Mouse (Mus musculus) heart, embryonic 14.5 days (tissue): ENCODE results near the gene Slc43a2. TPM values are rescaled to one million over a fixed set of nuclear protein-coding genes. Genes with fewer than 3 reads are reported as not detected.
"Not testable (repeated sequence)": the region's sequence is repeated elsewhere in the genome, so short reads cannot be mapped to it uniquely, and the experiment has no call there.

ENCODE experiments used
- ATAC-seq: fragments of 200-750 bp; cut with Nextera tagmentation; 2 replicates; pipeline ENCODE4 v1.8.0; 2017; ENCODE audit warnings: low read depth, moderate TSS enrichment; ENCODE audit not compliant: insufficient number of reproducible peaks, insufficient read depth, low FRiP score
- H3K27ac ChIP-seq, 2 experiments: fragments of 200-500 bp in 1 of 2; fragments of 300-500 bp in 1 of 2; sonication (generic) in 1 of 2; replicated peaks in 1 of 2; 2 replicates each; pipeline ENCODE4 v1.5.1; 2012 to 2014; ENCODE audit warnings: low read depth in 2 of 2, low read length in 2 of 2, control low read depth in 1 of 2, mild to moderate bottlenecking in 1 of 2, mixed read lengths in 1 of 2; ENCODE audit not compliant: control insufficient read depth in 1 of 2, insufficient read depth in 1 of 2
- H3K27me3 ChIP-seq: fragments of 300-500 bp; sonication (generic); 2 replicates; pipeline ENCODE4 v1.6.1; 2014; ENCODE audit warnings: mild to moderate bottlenecking, low read length, control low read depth; ENCODE audit not compliant: control insufficient read depth, insufficient read depth
- H3K36me3 ChIP-seq: fragments of 300-500 bp; sonication (generic); 2 replicates; pipeline ENCODE4 v1.6.1; 2014; ENCODE audit warnings: mild to moderate bottlenecking, control low read depth, low read length, mixed read lengths; ENCODE audit not compliant: control insufficient read depth, insufficient read depth
- H3K4me1 ChIP-seq, 2 experiments: fragments of 200-500 bp in 1 of 2; fragments of 300-500 bp in 1 of 2; sonication (generic) in 1 of 2; 2 replicates each; pipeline ENCODE4 v1.6.1; 2012 to 2014; ENCODE audit warnings: low read length in 2 of 2, control low read depth in 1 of 2, mixed read lengths in 1 of 2; ENCODE audit not compliant: control insufficient read depth in 2 of 2, insufficient read depth in 2 of 2
- H3K4me2 ChIP-seq: fragments of 300-500 bp; sonication (generic); 2 replicates; pipeline ENCODE4 v1.6.1; 2014; ENCODE audit warnings: mild to moderate bottlenecking, low read length
- H3K4me3 ChIP-seq, 2 experiments: fragments of 200-500 bp in 1 of 2; fragments of 300-500 bp in 1 of 2; sonication (generic) in 1 of 2; 2 replicates each; pipeline ENCODE4 v1.5.1; 2012 to 2014; ENCODE audit warnings: low read length in 2 of 2, mild to moderate bottlenecking in 2 of 2, control low read depth in 1 of 2, low read depth in 1 of 2, moderate library complexity in 1 of 2; ENCODE audit not compliant: control insufficient read depth in 1 of 2, insufficient read depth in 1 of 2
- H3K9ac ChIP-seq: fragments of 300-500 bp; sonication (generic); 2 replicates; pipeline ENCODE4 v1.6.1; 2014; ENCODE audit warnings: mild to moderate bottlenecking, low read length
- H3K9me3 ChIP-seq: fragments of 300-500 bp; sonication (generic); 2 replicates; pipeline ENCODE4 v1.6.1; 2016; ENCODE audit warnings: low read length, control low read depth; ENCODE audit not compliant: control insufficient read depth
- WGBS: fragments of 180-500 bp; shearing (Covaris S2); extraction: QIAGEN DNeasy Blood & Tissue Kit; methylation state at CpG from one replicate; pipeline ENCODE4 v1.1.7; 2014; 5-methylcytosine and 5-hydroxymethylcytosine counted together
- polyA plus RNA-seq: library from polyadenylated mRNA; unstranded; fragments of >200 nt; fragmentation: Nextera tagmentation; extraction: Ambion mirVana; gene quantifications from 2 replicates; pipeline ENCODE4 v1.2.1, GENCODE M21; 2014

The Slc43a2 gene
- polyA plus RNA-seq, 1 experiment from 2014 or later: 1.9 TPM

- WGBS: 68% methylated on average over 4 of the region's 4 CpGs
- H3K9ac ChIP-seq: no peak overlapping the region
- peaks cover 15 to 17% of the 10 kb centered on the region in 2 experiments for H3K4me1 ChIP-seq
- H3K9me3 ChIP-seq: no peaks in the 10 kb centered on the region
- H3K27me3 ChIP-seq: no peaks in the 10 kb centered on the region
- no peak for ATAC-seq
- H3K4me3 ChIP-seq: no peak overlapping the region
- H3K27ac ChIP-seq: no peak overlapping the region
- H3K4me2 ChIP-seq: no peak overlapping the region
- no peaks in the 10 kb centered on the region for H3K36me3 ChIP-seq
Observed at GRCm38 (mm10) chr11:75546057-75546456, 14.6 kb downstream of the Slc43a2 start.

DNA sequence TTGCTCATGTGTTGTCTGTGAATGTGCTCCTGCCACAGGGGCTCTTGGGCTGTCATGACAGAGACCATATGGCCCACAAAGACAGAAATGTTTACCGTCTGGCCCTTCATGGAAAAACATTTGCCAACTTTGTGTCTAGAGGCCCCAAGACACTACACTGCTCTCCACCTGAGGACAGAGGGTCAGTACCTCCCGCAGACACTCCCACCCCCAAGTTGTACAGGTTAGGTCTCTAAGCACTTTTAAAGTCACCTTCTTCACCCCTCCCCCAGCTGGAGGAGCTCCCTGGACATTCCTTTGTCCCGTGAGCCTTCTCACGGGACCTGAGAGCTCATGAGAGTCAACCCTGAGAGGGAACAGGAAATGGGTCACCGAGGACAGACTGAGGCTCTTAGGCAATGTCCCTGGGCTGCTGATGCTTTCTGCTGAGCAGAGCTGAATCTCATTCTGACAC lies 18.2 kb downstream of the Slc43a2 start:
- H3K9me3 ChIP-seq: no peaks in the 10 kb centered on the region
- WGBS: 20% methylated on average over 5 of the region's 5 CpGs
- H3K9ac ChIP-seq: no peak overlapping the region
- no peak for ATAC-seq
- H3K36me3 ChIP-seq: no peaks in the 10 kb centered on the region
- H3K27ac ChIP-seq: peak overlapping the region in 1 of 2 experiments; percentile 47; a peak in 2 of 4 replicates
- H3K4me1 ChIP-seq: peaks cover 24 to 27% of the 10 kb centered on the region in 2 experiments
- H3K27me3 ChIP-seq: no peaks in the 10 kb centered on the region
- no peak overlapping the region for H3K4me2 ChIP-seq
- no peak overlapping the region for H3K4me3 ChIP-seq

GRCm38 (mm10) chr11:75550200-75550946 lies 18.9 kb downstream of the Slc43a2 start:
- H3K4me3 ChIP-seq: no peak overlapping the region
- 77% methylated on average over 12 of the region's 12 CpGs for whole genome bisulfite sequencing
- no peak for ATAC-seq
- no peak overlapping the region for H3K4me2 ChIP-seq
- H3K9me3 ChIP-seq: no peaks in the 10 kb centered on the region
- H3K9ac ChIP-seq: no peak overlapping the region
- H3K27me3 ChIP-seq: no peaks in the 10 kb centered on the region
- no peak overlapping the region for H3K27ac ChIP-seq
- no peaks in the 10 kb centered on the region for H3K36me3 ChIP-seq
- peaks cover 24 to 27% of the 10 kb centered on the region in 2 experiments for H3K4me1 ChIP-seq

DNA sequence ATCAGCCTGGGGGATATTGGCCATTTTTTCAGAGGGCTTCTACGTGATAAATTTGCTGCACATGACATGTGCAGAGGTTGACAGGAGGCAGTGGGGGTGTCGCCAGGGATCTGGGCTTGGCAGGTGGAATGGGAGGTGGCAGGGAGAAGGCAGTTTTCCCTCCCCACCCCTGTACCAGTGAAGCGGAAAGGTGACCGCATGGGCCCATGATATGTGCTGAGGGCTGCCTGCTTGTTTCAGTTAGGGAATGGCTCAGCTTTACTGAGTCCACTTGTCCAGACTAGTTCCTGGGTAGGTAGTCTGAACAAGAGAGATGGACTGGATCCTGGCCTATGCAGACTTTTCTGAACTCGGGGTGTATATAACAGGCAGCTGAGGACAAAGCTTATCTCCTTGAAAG lies 19.8 kb downstream of the Slc43a2 start:
- Histone ChIP-seq H3K9ac (no peak overlapping the region), H3K4me2 (no peak overlapping the region), H3K4me1 (peaks cover 24 to 27% of the 10 kb centered on the region in 2 experiments), H3K4me3 (no peak overlapping the region), H3K9me3 (no peaks in the 10 kb centered on the region), H3K36me3 (no peaks in the 10 kb centered on the region), H3K27me3 (no peaks in the 10 kb centered on the region), H3K27ac (peak overlapping the region in 1 of 2 experiments; percentile 61; a peak in 1 of 4 replicates)
- no peak for ATAC-seq
- WGBS: 88% methylated on average over 5 of the region's 5 CpGs

DNA sequence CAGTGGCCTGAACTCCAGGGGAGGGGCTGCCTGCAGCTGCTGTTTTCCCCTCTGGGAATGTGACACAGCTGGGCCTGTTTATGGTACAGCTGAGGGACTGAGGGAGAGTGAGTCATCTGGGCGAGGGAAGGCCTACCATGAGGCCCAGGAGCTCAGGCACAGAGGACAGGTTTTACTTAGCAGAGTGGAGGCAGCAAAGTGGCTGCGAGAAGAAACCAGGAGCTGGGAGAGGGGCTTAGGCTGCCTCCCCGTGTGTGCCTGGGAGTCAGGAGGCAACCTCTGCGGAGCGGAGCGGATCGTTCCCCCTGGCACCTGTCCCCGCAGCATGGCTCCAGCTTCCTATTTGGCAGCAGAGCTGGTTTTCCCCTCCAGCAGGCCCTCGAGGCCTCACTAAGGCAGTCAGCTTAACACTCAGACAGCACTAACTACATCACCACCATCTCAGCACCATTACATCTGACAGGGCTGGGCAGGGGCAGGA lies 20.5 kb downstream of the Slc43a2 start:
- WGBS: 55% methylated on average over 9 of the region's 9 CpGs
- Histone ChIP-seq H3K4me2 (no peak overlapping the region), H3K4me1 (peaks cover 24 to 27% of the 10 kb centered on the region in 2 experiments), H3K9me3 (no peaks in the 10 kb centered on the region), H3K27me3 (no peaks in the 10 kb centered on the region), H3K9ac (peak overlapping the region; percentile 41; the same call in 1 of the 2 replicates), H3K4me3 (no peak overlapping the region), H3K27ac (peak overlapping the region; percentile 6 to 61; a peak in 2 of 4 replicates), H3K36me3 (no peaks in the 10 kb centered on the region)
- 0 out of 2 replicates have a peak, but pooled peaks have one; percentile 24 for ATAC-seq

DNA sequence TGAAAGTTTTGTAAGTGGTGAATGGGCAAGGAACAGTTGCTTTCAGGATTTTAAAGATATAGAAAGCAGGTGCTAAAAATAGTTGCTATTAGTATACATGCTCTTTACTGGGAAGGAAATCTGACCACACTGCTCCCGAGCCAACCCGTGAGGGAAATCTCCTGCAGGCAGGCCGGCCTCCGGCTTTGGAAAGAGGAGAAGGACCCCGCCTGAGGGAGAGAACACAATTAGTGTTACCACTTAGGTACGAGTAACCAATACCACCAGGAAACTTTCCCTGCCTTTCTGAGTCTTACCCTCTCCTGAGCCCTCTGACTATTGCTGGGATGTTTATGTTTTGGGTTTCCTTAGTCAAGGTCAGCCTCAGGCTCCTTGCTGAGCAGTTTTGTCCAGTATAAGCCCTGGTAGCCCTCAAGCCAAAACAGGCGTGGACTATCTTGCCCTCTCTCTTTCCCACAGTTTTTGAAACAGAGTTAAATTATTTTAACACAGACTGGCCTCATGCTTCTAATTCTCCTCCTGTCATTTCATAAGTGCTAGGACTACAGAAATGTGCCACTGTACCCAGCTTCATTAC lies 21.5 kb downstream of the Slc43a2 start:
- 38% methylated on average over 7 of the region's 7 CpGs for WGBS
- no peak overlapping the region for H3K27ac ChIP-seq
- no peak for ATAC-seq
- no peaks in the 10 kb centered on the region for H3K9me3 ChIP-seq
- peaks cover 24 to 27% of the 10 kb centered on the region in 2 experiments for H3K4me1 ChIP-seq
- no peaks in the 10 kb centered on the region for H3K27me3 ChIP-seq
- H3K9ac ChIP-seq: peak overlapping the region; percentile 41; the same call in 1 of the 2 replicates
- no peaks in the 10 kb centered on the region for H3K36me3 ChIP-seq
- H3K4me2 ChIP-seq: no peak overlapping the region
- no peak overlapping the region for H3K4me3 ChIP-seq

DNA sequence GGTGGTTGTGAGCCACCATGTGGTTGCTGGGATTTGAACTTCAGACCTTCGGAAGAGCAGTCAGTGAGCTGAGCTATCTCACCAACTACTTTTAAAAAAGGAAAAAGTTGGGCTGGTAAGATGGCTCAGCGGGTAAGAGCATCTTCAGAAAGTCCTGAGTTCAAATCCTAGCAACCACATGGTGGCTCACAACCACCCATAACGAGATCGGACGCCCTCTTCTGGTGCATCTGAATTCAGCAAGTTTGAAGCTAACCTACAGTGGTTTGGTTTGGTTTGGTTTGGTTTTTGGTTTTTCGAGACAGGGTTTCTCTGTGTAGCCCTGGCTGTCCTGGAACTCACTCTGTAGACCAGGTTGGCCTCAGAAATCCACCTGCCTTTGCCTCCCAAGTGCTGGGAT lies 24.5 kb downstream of the Slc43a2 start:
- H3K4me2 ChIP-seq, H3K36me3 ChIP-seq, H3K4me3 ChIP-seq, H3K9ac ChIP-seq, H3K27ac ChIP-seq, H3K9me3 ChIP-seq, H3K27me3 ChIP-seq, ATAC-seq: not testable (repeated sequence)
- H3K4me1 ChIP-seq: peaks cover 10 to 17% of the 10 kb centered on the region in 2 experiments
- WGBS: 90% methylated on average over 6 of the region's 6 CpGs
